Mouse (Mus musculus) heart, adult 2 months (tissue): ENCODE measurements at regions not wholly inside any gene's neighbourhood (a gene's known extent, or its start where the extent isn't known, plus 50 kb on each side); places are given as distances from the start of the nearest gene placed in this dataset.

Source experiments
- CTCF ChIP-seq: fragments of 200-600 bp; IDR thresholded peaks from 2 replicates; pipeline ENCODE4 v1.8.1; 2022; ENCODE audit warnings: antibody characterized with exemption, mild to moderate bottlenecking, moderate library complexity
- POLR2A ChIP-seq: fragments of 200-500 bp; IDR thresholded peaks from 2 replicates; pipeline ENCODE4 v1.6.1; 2011; ENCODE audit warnings: mild to moderate bottlenecking, low read depth, low read length, control low read depth; ENCODE audit not compliant: insufficient read depth

DNA sequence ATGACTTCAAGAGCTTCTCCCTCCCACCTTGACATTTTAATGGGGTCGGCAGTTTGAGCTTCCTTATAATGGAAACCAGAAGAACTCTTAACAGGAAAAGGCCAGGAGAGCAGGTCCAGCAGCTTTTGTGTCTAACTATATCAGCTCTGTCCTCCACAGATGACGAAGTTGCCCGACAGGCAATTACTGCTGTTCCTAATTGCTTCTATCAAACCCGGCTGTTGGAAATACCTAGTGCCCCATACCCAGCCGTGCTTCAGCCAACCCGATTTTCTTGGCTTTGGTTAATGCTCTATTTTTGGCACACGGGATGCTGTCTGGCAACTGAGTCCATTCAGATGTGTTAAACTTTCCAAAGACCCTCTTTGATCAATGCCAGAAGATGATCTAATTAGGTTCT is 125.8 kb upstream of the Spdl1 start:
- TF ChIP-seq CTCF: no peak
- no peak for TF ChIP-seq POLR2A
